Mouse (Mus musculus) spleen, adult 10 weeks (tissue): ENCODE data around the gene Cpb2. TPM values are rescaled to one million over a fixed set of nuclear protein-coding genes. Genes with fewer than 3 reads are reported as not detected.

ENCODE experiments used
- polyA plus RNA-seq: library from polyadenylated mRNA; stranded (reverse); fragments of 350-450 nt; fragmentation: Illumina TruSeq; extraction: RNeasy Lipid Tissue Mini Kit (QIAGEN cat#74804); gene quantifications from one replicate; pipeline ENCODE4 v1.2.3, GENCODE M21; 2015; ENCODE audit warnings: low replicate concordance; ENCODE audit not compliant: insufficient read depth

The Cpb2 gene
- polyA plus RNA-seq, result not detected

DNA sequence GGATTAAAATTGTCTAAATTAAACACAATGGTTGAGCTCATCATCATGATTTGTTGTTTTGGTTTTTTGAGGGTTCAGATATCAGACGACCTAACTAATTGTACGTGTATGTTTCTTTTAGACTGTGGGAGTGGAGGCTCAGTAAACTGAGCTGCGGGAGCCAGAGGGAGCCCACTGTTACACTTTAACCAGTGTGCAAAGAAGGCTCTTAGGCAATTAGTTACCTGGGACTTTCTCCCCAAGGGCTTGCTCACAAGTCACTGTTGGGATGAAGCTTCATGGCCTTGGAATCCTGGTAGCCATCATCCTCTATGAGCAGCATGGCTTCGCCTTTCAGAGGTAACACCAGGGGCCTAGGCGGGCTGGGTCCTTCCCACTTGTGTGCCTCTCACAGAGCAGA is at the start of gene Cpb2:
Gene Cpb2, plus strand, starts transcription at position 201 of the 400 bp plus-strand sequence.

GRCm38 (mm10) chr14:75284193-75284915 is 42.3 kb downstream of the Cpb2 start, which contains the start of gene Zc3h13:
Zc3h13 (plus strand) TSS chr14:75284373.

Other genes starting within 250 kb of the Cpb2 start
- 54.0 TPM for gene Rubcnl, start 226.3 kb upstream of the Cpb2 start, polyA plus RNA-seq
- gene Lrrc63, start 111.4 kb upstream of the Cpb2 start, polyA plus RNA-seq, result 0.26 TPM
- gene Lcp1, start 111.2 kb upstream of the Cpb2 start, polyA plus RNA-seq, result 1,063 TPM
- 39.0 TPM for gene Zc3h13, start 42.1 kb downstream of the Cpb2 start, polyA plus RNA-seq
- 0.14 TPM for gene Siah3, start 213.7 kb downstream of the Cpb2 start, polyA plus RNA-seq